Comparison of ENCODE assay signal across 9 mouse cellular contexts in the genomic region with DNA sequence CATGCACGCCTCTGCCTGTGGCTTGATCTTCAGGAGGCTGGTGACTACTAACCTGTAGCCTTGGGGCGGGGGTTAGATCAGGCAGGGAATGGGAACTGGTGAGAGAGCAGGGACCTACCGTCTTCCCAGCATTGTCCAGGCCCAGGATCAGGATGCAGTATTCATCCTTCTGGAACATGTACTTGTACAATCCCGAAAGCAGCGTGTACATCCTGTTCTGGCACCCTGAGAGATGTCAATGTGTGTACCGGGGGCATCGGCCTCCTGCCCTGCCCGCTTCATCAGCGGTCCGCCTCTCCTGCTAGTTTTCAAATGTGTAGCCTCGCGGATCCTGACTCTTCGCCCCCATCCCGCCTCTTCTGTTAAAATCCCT. TPM values are rescaled to one million over a fixed set of nuclear protein-coding genes. Genes with fewer than 3 reads are reported as not detected.
DNase-seq lines count a peak whose midpoint lies in the region; ATAC-seq and TF ChIP-seq lines count a peak whose summit lies in the region.
"Had no signal": no experiment of that assay in that cellular context is flagged by ENCODE, and none has a peak within 500 bp of the region (broad histone marks: within the 10 kb centered on the region; RNA-seq: fewer than 3 reads in every experiment).

No protein-coding gene starts in this region.

- H3K27me3 ChIP-seq in kidney, postnatal 0 days (ENCODE audit: insufficient read depth, low read length) = no peaks in the 10 kb centered on the region
- H3K27me3 ChIP-seq in hindbrain, embryonic 15.5 days = no peaks in the 10 kb centered on the region
- no peaks in the 10 kb centered on the region for H3K27me3 ChIP-seq in midbrain, embryonic 16.5 days (ENCODE audit: control insufficient read depth, insufficient read depth, low read depth, low read length)

- peaks cover 23% of the 10 kb centered on the region for H3K36me3 ChIP-seq in kidney, postnatal 0 days (ENCODE audit: insufficient read depth, low read length)
- peaks cover 44% of the 10 kb centered on the region for H3K36me3 ChIP-seq in hindbrain, embryonic 15.5 days
- peaks cover 17% of the 10 kb centered on the region for H3K36me3 ChIP-seq in midbrain, embryonic 16.5 days (ENCODE audit: control insufficient read depth, insufficient read depth, low read length)

- peak overlapping the region; percentile 95 for H3K27ac ChIP-seq in kidney, postnatal 0 days
- H3K27ac ChIP-seq in bone marrow macrophage, adult 2 months (ENCODE audit: insufficient read depth, low read depth, low read length) = peak overlapping the region; percentile 23; the same call in 1 of the 2 replicates
- H3K27ac ChIP-seq in hindbrain, embryonic 15.5 days (replicated peaks) = peak overlapping the region; percentile 95
- H3K27ac ChIP-seq in midbrain, embryonic 16.5 days (ENCODE audit: low read length) = peak overlapping the region; percentile 94

- 4% methylated on average over 14 of the region's 14 CpGs for WGBS in kidney, postnatal 0 days
- 11% methylated on average over 14 of the region's 14 CpGs for WGBS in hindbrain, embryonic 15.5 days
- 13% methylated on average over 14 of the region's 14 CpGs for WGBS in midbrain, embryonic 16.5 days

- peaks cover 15% of the 10 kb centered on the region for H3K4me1 ChIP-seq in kidney, postnatal 0 days (replicated peaks; ENCODE audit: insufficient read depth, low read length)
- peaks cover 14% of the 10 kb centered on the region for H3K4me1 ChIP-seq in bone marrow macrophage, adult 2 months (ENCODE audit: control insufficient read depth, insufficient read depth, low read length)
- H3K4me1 ChIP-seq in hindbrain, embryonic 15.5 days (replicated peaks) = peaks cover 46% of the 10 kb centered on the region
- H3K4me1 ChIP-seq in midbrain, embryonic 16.5 days (ENCODE audit: control insufficient read depth, insufficient read depth, low read length) = peaks cover 39% of the 10 kb centered on the region

- no peaks in the 10 kb centered on the region for H3K9me3 ChIP-seq in kidney, postnatal 0 days (replicated peaks; ENCODE audit: low read length)
- no peaks in the 10 kb centered on the region for H3K9me3 ChIP-seq in hindbrain, embryonic 15.5 days
- no peaks in the 10 kb centered on the region for H3K9me3 ChIP-seq in midbrain, embryonic 16.5 days (replicated peaks; ENCODE audit: control insufficient read depth, low read length, poor library complexity, severe bottlenecking)

- H3K9ac ChIP-seq in kidney, postnatal 0 days (ENCODE audit: low read depth, low read length) = peak overlapping the region; percentile 87
- H3K9ac ChIP-seq in hindbrain, embryonic 15.5 days = peak overlapping the region; percentile 93
- H3K9ac ChIP-seq in midbrain, embryonic 16.5 days (ENCODE audit: low read depth, low read length) = peak overlapping the region; percentile 90

- TF ChIP-seq POLR2A in bone marrow macrophage, adult 2 months (IDR thresholded peaks at IDR 0.05; ENCODE audit: borderline replicate concordance, low read depth, low read length) = no peak

- H3K4me2 ChIP-seq in kidney, postnatal 0 days (ENCODE audit: low read length) = peak overlapping the region; percentile 81
- H3K4me2 ChIP-seq in hindbrain, embryonic 15.5 days = peak overlapping the region; percentile 86
- H3K4me2 ChIP-seq in midbrain, embryonic 16.5 days (ENCODE audit: low read length) = peak overlapping the region; percentile 98

- peak; percentile 8 for ATAC-seq in kidney, postnatal 0 days (replicated peaks; ENCODE audit: low FRiP score, low read depth)
- peak; percentile 3; the same call in 1 of the 2 replicates for ATAC-seq in hindbrain, embryonic 15.5 days (ENCODE audit: low FRiP score, low read depth)
- ATAC-seq in midbrain, embryonic 16.5 days = 0 out of 2 replicates have a peak, but pooled peaks have one; percentile 27

- peak overlapping the region; percentile 87 for H3K4me3 ChIP-seq in kidney, postnatal 0 days (replicated peaks; ENCODE audit: low read depth, low read length)
- peak overlapping the region; percentile 95 for H3K4me3 ChIP-seq in bone marrow macrophage, adult 2 months (ENCODE audit: insufficient read depth, low read length)
- peak overlapping the region; percentile 66 for H3K4me3 ChIP-seq in hindbrain, embryonic 15.5 days
- H3K4me3 ChIP-seq in midbrain, embryonic 16.5 days (ENCODE audit: low read depth, low read length) = peak overlapping the region; percentile 91

- TF ChIP-seq CTCF in kidney, postnatal 0 days (IDR thresholded peaks at IDR 0.05; ENCODE audit: low read depth) = no peak
- no peak for TF ChIP-seq CTCF in bone marrow macrophage, adult 2 months (IDR thresholded peaks at IDR 0.05; ENCODE audit: low read depth, low read length)

- no peak for DNase-seq in kidney, postnatal 0 days (ENCODE audit: low spot score)
- DNase-seq in kidney, adult 8-10 months = no peak
- no peak for DNase-seq in frontal cortex, postnatal 36 days (ENCODE audit: low spot score in 2 of 2)
- DNase-seq in left cerebral cortex, adult 18-20 months (ENCODE audit: low spot score in 2 of 2) = no peak
- no peak for DNase-seq in embryo, embryonic 9.5 days (ENCODE audit: extremely low spot score)

RNA-seq across cellular contexts. Expression of a gene that starts 0.3 kb away (rescaled TPM):
- 32.2 and 33.1 TPM in 2 replicates for polyA plus RNA-seq in kidney, postnatal 0 days (2015; fragmentation: Nextera tagmentation; extraction: Ambion mirVana)
- 18.7 and 22.5 TPM in 2 replicates for polyA plus RNA-seq in bone marrow macrophage, adult 2 months (2012; ENCODE audit: insufficient read depth, insufficient read length, missing spikeins)
- polyA plus RNA-seq in hindbrain, embryonic 15.5 days (2015; fragmentation: Nextera tagmentation; extraction: Ambion mirVana) = 77.0 and 84.9 TPM in 2 replicates
- polyA plus RNA-seq in midbrain, embryonic 16.5 days (2015; fragmentation: Nextera tagmentation; extraction: Ambion mirVana) = 88.7 and 94.5 TPM in 2 replicates
- total RNA-seq in left cerebral cortex, adult 18-20 months (2021) = 10 to 100 TPM; 66.0 to 67.6 TPM

RNA-seq across cellular contexts. Expression of a gene that starts 0.7 kb away (rescaled TPM):
- polyA plus RNA-seq in kidney, postnatal 0 days (2015; fragmentation: Nextera tagmentation; extraction: Ambion mirVana) = 47.5 and 48.7 TPM in 2 replicates
- polyA plus RNA-seq in bone marrow macrophage, adult 2 months (2012; ENCODE audit: insufficient read depth, insufficient read length, missing spikeins) = 41.3 and 47.7 TPM in 2 replicates
- 81.2 and 82.7 TPM in 2 replicates for polyA plus RNA-seq in hindbrain, embryonic 15.5 days (2015; fragmentation: Nextera tagmentation; extraction: Ambion mirVana)
- 84.7 and 93.0 TPM in 2 replicates for polyA plus RNA-seq in midbrain, embryonic 16.5 days (2015; fragmentation: Nextera tagmentation; extraction: Ambion mirVana)
- total RNA-seq in left cerebral cortex, adult 18-20 months (2021) = 10 to 100 TPM; 43.9 to 48.5 TPM

RNA-seq across cellular contexts. Expression of a gene that starts 15.4 kb away (rescaled TPM):
- 14.7 TPM in 2 replicates for polyA plus RNA-seq in kidney, postnatal 0 days (2015; fragmentation: Nextera tagmentation; extraction: Ambion mirVana)
- 10.9 and 15.7 TPM in 2 replicates for polyA plus RNA-seq in bone marrow macrophage, adult 2 months (2012; ENCODE audit: insufficient read depth, insufficient read length, missing spikeins)
- polyA plus RNA-seq in hindbrain, embryonic 15.5 days (2015; fragmentation: Nextera tagmentation; extraction: Ambion mirVana) = 51.6 and 56.5 TPM in 2 replicates
- 61.4 and 65.9 TPM in 2 replicates for polyA plus RNA-seq in midbrain, embryonic 16.5 days (2015; fragmentation: Nextera tagmentation; extraction: Ambion mirVana)
- 10 to 100 TPM; 34.4 to 35.6 TPM for total RNA-seq in left cerebral cortex, adult 18-20 months (2021)

RNA-seq across cellular contexts. Expression of a gene that starts 44.9 kb away (rescaled TPM):
- 16.8 and 24.2 TPM in 2 replicates for polyA plus RNA-seq in kidney, postnatal 0 days (2015; fragmentation: Nextera tagmentation; extraction: Ambion mirVana)
- 17.1 and 27.3 TPM in 2 replicates for polyA plus RNA-seq in bone marrow macrophage, adult 2 months (2012; ENCODE audit: insufficient read depth, insufficient read length, missing spikeins)
- 40.6 and 44.4 TPM in 2 replicates for polyA plus RNA-seq in hindbrain, embryonic 15.5 days (2015; fragmentation: Nextera tagmentation; extraction: Ambion mirVana)
- 38.8 and 48.8 TPM in 2 replicates for polyA plus RNA-seq in midbrain, embryonic 16.5 days (2015; fragmentation: Nextera tagmentation; extraction: Ambion mirVana)
- total RNA-seq in left cerebral cortex, adult 18-20 months (2021) = 10 to 100 TPM; 24.9 to 34.5 TPM

RNA-seq across cellular contexts. Expression of a gene that starts 50.2 kb away (rescaled TPM):
- polyA plus RNA-seq in kidney, postnatal 0 days (2015; fragmentation: Nextera tagmentation; extraction: Ambion mirVana) = 0.24 and 0.66 TPM in 2 replicates
- polyA plus RNA-seq in bone marrow macrophage, adult 2 months (2012; ENCODE audit: insufficient read depth, insufficient read length, missing spikeins) = not detected in 2 replicates
- polyA plus RNA-seq in hindbrain, embryonic 15.5 days (2015; fragmentation: Nextera tagmentation; extraction: Ambion mirVana) = 1,559 and 1,575 TPM in 2 replicates
- 1,527 and 1,727 TPM in 2 replicates for polyA plus RNA-seq in midbrain, embryonic 16.5 days (2015; fragmentation: Nextera tagmentation; extraction: Ambion mirVana)
- 100 to 1,000 TPM; 647 to 666 TPM for total RNA-seq in left cerebral cortex, adult 18-20 months (2021)
- total RNA-seq: neutrophil, adult 5-6 weeks had no signal

Comparison
In these comparisons a context has a peak if more than half of its experiments do, and no peak if none do; other contexts are left out.
1. H3K27ac ChIP-seq: peak in every context shown above with its lines; median percentile 95 in kidney, postnatal 0 days; 95 in hindbrain, embryonic 15.5 days; 94 in midbrain, embryonic 16.5 days; 23 in bone marrow macrophage, adult 2 months.